Mouse (Mus musculus): ENCODE data around the gene Spz1. TPM values are rescaled to one million over a fixed set of nuclear protein-coding genes. Genes with fewer than 3 reads are reported as not detected.
A peak's percentile ranks its signal among the peaks of the same experiment; 100 is the strongest.
"Not testable (repeated sequence)": the region's sequence is repeated elsewhere in the genome, so short reads cannot be mapped to it uniquely, and the experiment has no call there.

The Spz1 gene
- total RNA-seq (2021) = not detected
- long read RNA-seq, experiment 1 = 0 reads
- long read RNA-seq, experiment 2 = 0 reads

GRCm38 (mm10) chr13:92576072-92576471 is at the start of gene Spz1:
Gene Spz1, minus strand, starts transcription at chr13:92576172.
- DNase-seq = no peak
- intact Hi-C loops (cut with DNase I) = no loop called here

GRCm38 (mm10) chr13:92616459-92616858 is 40.5 kb upstream of the Spz1 start:
- no peak for DNase-seq

DNA sequence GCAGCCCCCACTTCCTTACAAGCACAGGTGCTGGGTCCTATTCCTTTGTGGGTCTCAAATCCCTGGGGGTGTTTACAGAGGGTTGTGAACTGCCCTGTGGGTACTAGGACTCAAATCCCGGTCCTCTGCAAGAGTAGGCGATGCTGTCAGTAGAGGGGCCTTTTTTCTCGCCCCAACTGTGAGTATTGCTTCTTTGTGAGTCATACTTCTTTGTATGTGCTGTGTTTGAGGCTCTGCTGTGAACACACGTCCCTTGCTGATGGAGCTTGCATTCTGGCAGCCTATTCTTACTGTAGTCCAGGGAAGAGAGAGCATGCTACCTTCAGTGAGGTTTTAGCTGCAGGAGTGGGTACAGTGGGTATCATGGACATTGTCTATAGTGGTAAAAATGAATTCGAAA is 39.2 kb upstream of the Spz1 start:
- intact Hi-C loops (cut with DNase I) = no loop called here
- no peak for DNase-seq

More at GRCm38 (mm10) chr13:92616459-92616858, 40.5 kb upstream of the Spz1 start:
- intact Hi-C loops (cut with DNase I) = no loop called here

- intact Hi-C loops (cut with DNase I) = loop anchor here (5.0 kb wide), 1 partner anchor 34 kb away; no protein-coding TSS in a partner anchor
- DNase-seq = no peak
These were observed 37.1 kb upstream of the Spz1 start for GRCm38 (mm10) chr13:92613094-92613493.

GRCm38 (mm10) chr13:92611917-92612316 is 35.9 kb upstream of the Spz1 start:
- intact Hi-C loops (cut with DNase I) = loop anchor here (5.0 kb wide), 1 partner anchor 35 kb away; no protein-coding TSS in a partner anchor
- no peak for DNase-seq

- DNase-seq = peak in 1 of 2 experiments; percentile 12
- intact Hi-C loops (cut with DNase I) = loop anchor here (5.0 kb wide), 1 partner anchor 36 kb away; no protein-coding TSS in a partner anchor
These were observed 35.3 kb upstream of the Spz1 start for GRCm38 (mm10) chr13:92611254-92611784.

DNA sequence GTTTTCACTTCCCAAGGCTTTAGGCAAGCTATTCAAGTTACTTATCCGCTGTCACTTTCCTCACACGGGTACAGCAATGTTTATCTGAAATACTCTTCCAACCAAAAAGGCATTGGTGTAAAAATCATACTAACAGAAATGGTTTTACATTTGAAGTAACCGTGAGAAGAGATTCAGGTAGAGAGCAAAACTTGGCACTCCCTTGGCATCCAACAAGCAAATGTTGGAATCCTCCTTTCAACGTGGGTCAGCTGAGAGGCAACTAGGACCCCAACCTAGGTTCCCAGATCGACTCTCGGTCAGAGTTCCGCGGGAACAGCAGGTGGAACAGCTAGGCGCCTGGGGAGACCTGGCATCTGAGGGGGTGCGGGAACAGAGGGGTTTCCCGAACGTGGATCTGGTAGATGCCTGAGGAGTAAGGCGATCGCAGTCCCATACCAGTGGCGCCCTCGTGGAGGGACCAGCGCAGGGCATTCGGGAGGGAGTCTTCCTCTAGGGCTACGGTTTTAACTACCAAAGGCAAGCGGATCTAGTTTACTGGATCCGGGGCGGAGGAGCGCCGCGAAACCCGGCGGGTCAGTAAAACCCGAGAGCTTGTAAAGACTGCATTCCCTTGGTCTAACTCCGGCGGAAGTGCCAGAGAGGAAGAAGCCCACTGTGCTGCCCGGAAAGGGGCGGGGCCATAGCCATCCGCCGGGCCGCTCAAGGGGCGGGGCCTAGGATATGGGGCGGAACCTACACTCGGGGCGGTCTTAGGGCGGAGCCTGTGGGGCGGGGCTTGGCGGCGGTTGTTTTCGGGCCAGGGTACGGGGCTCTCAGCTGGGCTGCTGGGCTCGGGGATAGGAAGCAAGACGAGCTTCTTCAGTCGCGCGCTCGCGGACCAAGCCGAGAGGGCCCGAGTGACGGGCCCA is 34.6 kb upstream of the Spz1 start, which contains the start of gene Serinc5:
Serinc5 (plus strand) TSS at position 781 of the 911 bp plus-strand sequence.
- peak; percentile 95 to 98 for DNase-seq

DNA sequence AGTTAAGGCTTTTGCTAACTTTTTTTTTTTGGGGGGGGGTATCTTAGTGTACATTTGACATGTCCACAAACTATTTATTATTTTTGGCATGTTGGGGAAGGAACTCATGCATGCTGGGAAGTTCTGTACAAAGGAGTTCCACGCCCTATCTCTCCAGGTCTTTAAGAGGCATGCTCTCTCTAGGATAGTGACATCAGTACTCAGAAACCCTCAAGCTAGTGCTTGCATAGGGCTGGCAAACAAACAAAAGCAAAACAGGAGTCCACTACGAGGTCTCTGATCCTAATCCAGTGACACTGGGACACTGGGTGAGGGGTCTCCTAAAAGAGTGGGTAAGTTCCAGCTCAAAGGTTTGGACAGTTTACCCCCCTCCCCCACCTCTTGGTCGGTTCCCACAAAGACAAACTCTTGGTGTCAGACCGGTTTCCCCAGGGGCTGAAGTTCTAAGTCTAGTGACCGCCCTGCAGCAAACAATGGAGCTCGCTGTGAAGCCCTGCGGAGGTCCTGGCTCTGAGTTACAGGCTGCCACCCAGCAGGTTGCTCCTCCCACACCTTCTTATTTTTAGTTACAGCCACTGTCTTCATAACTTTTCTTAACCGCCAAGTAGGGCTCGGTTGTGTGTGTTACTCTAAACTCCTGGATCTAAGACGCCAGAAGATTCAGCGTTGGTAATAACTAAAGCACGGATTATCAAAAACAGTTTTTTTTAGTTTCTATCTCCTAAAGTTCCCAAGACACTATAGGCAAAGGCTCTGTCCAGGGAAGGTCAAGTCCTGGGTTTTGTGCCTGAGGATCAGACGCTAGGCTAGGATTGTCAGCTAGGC is 33.7 kb upstream of the Spz1 start:
- intact Hi-C loops (cut with DNase I) = loop anchor here (5.0 kb wide), 1 partner anchor 38 kb away; no protein-coding TSS in a partner anchor

More for the DNA sequence above, 34.6 kb upstream of the Spz1 start, which contains the start of gene Serinc5:
- intact Hi-C loops (cut with DNase I) = loop anchor here (5.0 kb wide), 1 partner anchor 37 kb away; no protein-coding TSS in a partner anchor

GRCm38 (mm10) chr13:92605306-92605705 is 29.3 kb upstream of the Spz1 start:
- intact Hi-C loops (cut with DNase I); DNase-seq: not testable (repeated sequence)

More for the DNA sequence above, 33.7 kb upstream of the Spz1 start:
- peak; percentile 21 to 29 for DNase-seq

- no peak for DNase-seq
- intact Hi-C loops (cut with DNase I) = no loop called here
These were observed 19.5 kb upstream of the Spz1 start for GRCm38 (mm10) chr13:92595424-92595823.

DNA sequence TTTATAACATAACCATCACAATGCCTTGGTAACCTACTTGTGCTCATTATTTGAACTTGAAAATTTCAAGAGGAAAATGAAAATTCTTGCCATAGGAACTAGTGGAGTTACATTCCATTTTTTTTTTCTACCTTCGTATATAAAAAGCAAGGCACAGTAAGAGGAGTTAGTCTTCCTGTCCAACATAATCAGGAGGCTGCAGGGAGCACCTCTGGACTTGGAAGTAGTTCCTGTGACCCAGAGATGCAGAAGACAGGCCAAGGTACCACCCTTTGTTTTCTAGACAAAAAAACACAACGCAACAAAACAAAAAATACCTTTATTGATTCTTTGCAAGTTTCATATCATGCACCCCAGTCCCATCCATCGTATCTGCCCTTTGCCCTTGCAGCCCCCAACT is 18.9 kb upstream of the Spz1 start:
- intact Hi-C loops (cut with DNase I) = no loop called here
- no peak for DNase-seq

GRCm38 (mm10) chr13:92594481-92594880 is 18.5 kb upstream of the Spz1 start:
- intact Hi-C loops (cut with DNase I) = no loop called here
- DNase-seq = no peak

GRCm38 (mm10) chr13:92593731-92594396 is 17.9 kb upstream of the Spz1 start:
- intact Hi-C loops (cut with DNase I) = no loop called here
- DNase-seq = no peak

DNA sequence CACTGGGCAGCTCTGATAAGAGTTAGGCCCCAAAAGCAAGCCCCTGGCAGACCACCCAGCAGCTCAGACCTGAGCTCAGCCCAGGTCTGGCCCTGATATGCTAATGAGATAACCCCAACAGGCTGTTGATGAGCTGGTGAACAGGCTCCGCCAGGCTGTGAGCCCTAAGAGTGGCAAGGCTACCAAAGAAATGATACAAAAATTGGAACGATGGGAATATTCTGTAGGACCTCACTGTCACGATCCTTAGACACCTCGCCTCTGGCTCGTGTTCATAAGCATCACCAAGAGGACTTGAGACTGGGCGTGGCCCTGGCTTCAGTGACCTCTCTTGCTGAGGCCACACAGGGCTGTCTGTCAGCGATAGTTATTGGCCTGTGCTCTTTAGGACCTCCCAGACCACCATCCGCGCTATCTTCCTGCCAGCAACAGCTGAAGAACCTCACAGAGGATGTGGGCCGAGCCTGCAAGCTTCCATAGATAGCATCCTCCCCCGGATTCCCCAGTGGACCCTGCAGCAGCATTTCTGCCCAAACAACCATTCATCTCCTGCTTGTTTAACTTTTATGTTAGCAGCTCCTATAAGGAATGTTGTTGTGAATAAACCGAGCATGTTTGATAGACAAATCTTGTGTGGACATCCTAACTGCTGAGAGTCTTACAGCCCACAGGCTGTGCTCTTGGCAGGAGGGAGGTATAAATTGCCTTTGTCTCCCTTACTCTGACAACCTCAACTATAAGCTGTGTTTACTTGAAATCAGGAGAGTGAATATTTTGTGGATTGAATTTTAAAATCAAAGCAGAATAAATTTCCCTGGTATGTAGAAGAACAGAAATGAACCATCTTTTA is 17.0 kb upstream of the Spz1 start:
- no peak for DNase-seq
- intact Hi-C loops (cut with DNase I) = no loop called here

- intact Hi-C loops (cut with DNase I) = no loop called here
- no peak for DNase-seq
These were observed 16.4 kb upstream of the Spz1 start for GRCm38 (mm10) chr13:92592268-92592785.

GRCm38 (mm10) chr13:92591225-92591624 is 15.3 kb upstream of the Spz1 start:
- intact Hi-C loops (cut with DNase I) = no loop called here
- no peak for DNase-seq

- no peak for DNase-seq
- intact Hi-C loops (cut with DNase I) = no loop called here
These were observed 13.3 kb upstream of the Spz1 start for GRCm38 (mm10) chr13:92589255-92589654.

DNA sequence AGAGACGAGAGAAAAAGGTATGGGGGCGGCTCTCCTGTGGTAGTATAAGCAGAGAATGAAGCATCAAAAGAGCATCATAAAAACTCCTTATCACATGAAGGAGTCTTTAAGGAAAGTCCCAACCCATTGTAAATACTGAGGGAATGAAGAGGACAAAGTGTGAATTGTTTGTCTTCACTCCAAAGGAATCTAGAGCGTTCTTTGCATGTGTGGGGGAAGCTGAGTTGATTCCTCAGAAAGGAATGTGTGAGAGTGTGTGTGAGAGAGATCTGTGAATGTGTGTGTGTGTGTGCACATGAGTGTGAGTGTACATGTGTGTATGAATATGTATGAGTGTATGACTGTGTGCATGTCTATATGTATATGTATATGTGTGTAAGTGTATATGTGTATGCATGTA is 12.7 kb upstream of the Spz1 start:
- DNase-seq = no peak
- intact Hi-C loops (cut with DNase I) = no loop called here

All from gastrocnemius, postnatal 36 days (tissue).